Mouse (Mus musculus) forebrain, postnatal 0 days (tissue): ENCODE data around the gene Rasgef1b. TPM values are rescaled to one million over a fixed set of nuclear protein-coding genes. Genes with fewer than 3 reads are reported as not detected.

Experiments
- ATAC-seq: fragments of 200-750 bp; cut with Nextera tagmentation; 2 replicates; pipeline ENCODE4 v1.8.0; 2017; ENCODE audit warnings: mild to moderate bottlenecking, moderate library complexity
- DNase-seq: peaks from one replicate; pipeline ENCODE4 v3.0.0-alpha.2; 2015
- H3K27ac ChIP-seq: fragments of 300-500 bp; sonication (generic); 2 replicates; pipeline ENCODE4 v1.5.1; 2014; ENCODE audit warnings: low read depth, mild to moderate bottlenecking, antibody characterized with exemption, low read length, moderate library complexity, mixed read lengths
- H3K27me3 ChIP-seq: fragments of 300-500 bp; sonication (generic); 2 replicates; pipeline ENCODE4 v1.6.1; 2014; ENCODE audit warnings: mild to moderate bottlenecking, low read length, mixed read lengths; ENCODE audit not compliant: insufficient read depth
- H3K36me3 ChIP-seq: fragments of 300-500 bp; sonication (generic); 2 replicates; pipeline ENCODE4 v1.6.1; 2014; ENCODE audit warnings: mild to moderate bottlenecking, moderate library complexity; ENCODE audit not compliant: insufficient read depth
- H3K4me1 ChIP-seq: fragments of 300-500 bp; sonication (generic); 2 replicates; pipeline ENCODE4 v1.6.1; 2014; ENCODE audit warnings: antibody characterized with exemption; ENCODE audit not compliant: insufficient read depth
- H3K4me2 ChIP-seq: fragments of 300-500 bp; sonication (generic); 2 replicates; pipeline ENCODE4 v1.6.1; 2014; ENCODE audit warnings: low read depth, mild to moderate bottlenecking, moderate library complexity
- H3K4me3 ChIP-seq: fragments of 300-500 bp; sonication (generic); 2 replicates; pipeline ENCODE4 v1.5.1; 2014; ENCODE audit warnings: low read depth, low read length, mixed read lengths
- H3K9ac ChIP-seq: fragments of 300-500 bp; sonication (generic); 2 replicates; pipeline ENCODE4 v1.6.1; 2014; ENCODE audit warnings: mild to moderate bottlenecking
- H3K9me3 ChIP-seq: fragments of 300-500 bp; sonication (generic); 2 replicates; pipeline ENCODE4 v1.6.1; 2016; ENCODE audit warnings: low read length
- CTCF ChIP-seq: sonication (generic); IDR thresholded peaks from 2 replicates; pipeline ENCODE4 v1.5.1; 2016; ENCODE audit warnings: antibody characterized with exemption, control low read depth, low read depth
- WGBS: fragments of 180-500 bp; shearing (Covaris S2); extraction: QIAGEN DNeasy Blood & Tissue Kit; methylation state at CpG from one replicate; pipeline ENCODE4 v1.1.7; 2014; 5-methylcytosine and 5-hydroxymethylcytosine counted together
- polyA plus RNA-seq: library from polyadenylated mRNA; unstranded; fragments of >200 nt; fragmentation: Nextera tagmentation; extraction: Ambion mirVana; gene quantifications from 2 replicates; pipeline ENCODE4 v1.2.1, GENCODE M21; 2015
- total RNA-seq: library from RNA; depleted of rRNA; stranded (reverse); fragments of >200 nt; gene quantifications from 2 replicates; pipeline ENCODE4 v1.2.3, GENCODE M21; 2014

Gene Rasgef1b
- total and polyA plus RNA-seq, 2 experiments from 2014 or later = 49.6 to 51.0 TPM

DNA sequence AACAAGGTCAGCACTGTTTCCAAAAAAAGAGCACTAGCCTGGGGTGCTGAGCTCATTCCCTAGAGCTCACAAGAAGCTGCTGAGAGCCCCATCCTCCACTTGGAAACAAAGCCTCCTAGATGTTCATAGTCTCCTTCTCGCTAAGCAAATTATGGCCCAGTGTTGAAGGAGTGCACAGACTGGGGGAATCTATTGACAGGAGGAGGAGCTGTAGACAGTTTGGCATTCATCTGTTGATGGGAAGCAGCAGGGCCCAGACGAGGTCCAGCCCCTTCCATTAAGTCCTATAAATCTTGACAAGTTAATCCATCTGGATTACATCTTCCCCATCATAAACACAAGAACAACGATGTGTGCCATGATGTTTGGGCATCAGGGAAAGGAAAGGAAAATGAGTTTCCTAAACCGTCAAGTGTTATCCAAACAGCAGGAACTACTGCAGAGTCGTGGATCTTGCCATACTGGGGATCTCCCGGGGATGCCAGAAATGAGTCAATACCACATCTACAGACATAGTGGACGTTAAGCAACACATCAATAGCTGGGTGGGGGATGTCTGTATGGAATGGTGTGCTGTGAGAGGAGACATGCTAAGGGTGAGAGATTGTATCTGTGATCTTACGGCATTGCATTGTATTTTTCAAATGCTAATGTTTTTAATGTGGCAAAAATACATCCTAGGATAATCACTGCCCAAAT lies 206.1 kb downstream of the Rasgef1b start:
- H3K9me3 ChIP-seq = no peaks in the 10 kb centered on the region
- H3K27me3 ChIP-seq = no peaks in the 10 kb centered on the region
- peak overlapping the region; percentile 66; the same call in 1 of the 2 replicates for H3K27ac ChIP-seq
- DNase-seq (no peak), ATAC-seq (no peak)
- no peaks in the 10 kb centered on the region for H3K36me3 ChIP-seq
- H3K4me2 ChIP-seq = no peak overlapping the region
- WGBS = 32% methylated on average over 8 of the region's 8 CpGs
- no peak overlapping the region for H3K9ac ChIP-seq
- TF ChIP-seq CTCF = no peak
- H3K4me1 ChIP-seq = peaks cover 26% of the 10 kb centered on the region
- no peak overlapping the region for H3K4me3 ChIP-seq

DNA sequence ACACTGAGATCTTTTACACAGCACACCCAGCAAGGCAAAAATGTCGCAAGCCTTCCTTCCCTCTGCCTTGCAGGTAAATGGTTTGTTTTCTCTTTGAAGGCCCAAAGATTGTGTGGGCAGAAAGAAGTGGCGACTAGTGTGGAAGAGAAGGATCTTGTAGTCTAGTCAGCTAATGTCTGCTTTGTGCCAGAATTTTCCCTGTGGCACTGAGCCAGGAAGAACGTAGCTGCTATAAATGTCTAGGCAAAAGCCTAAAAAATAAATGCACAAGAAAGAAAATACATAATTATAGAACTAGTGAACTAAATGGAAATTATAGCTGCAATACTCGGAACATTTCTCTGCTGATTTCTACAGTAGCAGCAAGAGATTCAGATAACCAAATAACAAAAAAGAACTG lies 207.5 kb downstream of the Rasgef1b start:
- WGBS = 31% methylated on average over 4 of the region's 4 CpGs
- Histone ChIP-seq H3K4me1 (peaks cover 26% of the 10 kb centered on the region), H3K27me3 (no peaks in the 10 kb centered on the region), H3K9ac (no peak overlapping the region), H3K4me2 (no peak overlapping the region), H3K36me3 (no peaks in the 10 kb centered on the region), H3K9me3 (no peaks in the 10 kb centered on the region), H3K4me3 (no peak overlapping the region), H3K27ac (0 out of 2 replicates have a peak overlapping the region, but pooled peaks have one; percentile 3)
- DNase-seq = peak; percentile 70
- no peak for TF ChIP-seq CTCF
- ATAC-seq = no peak

DNA sequence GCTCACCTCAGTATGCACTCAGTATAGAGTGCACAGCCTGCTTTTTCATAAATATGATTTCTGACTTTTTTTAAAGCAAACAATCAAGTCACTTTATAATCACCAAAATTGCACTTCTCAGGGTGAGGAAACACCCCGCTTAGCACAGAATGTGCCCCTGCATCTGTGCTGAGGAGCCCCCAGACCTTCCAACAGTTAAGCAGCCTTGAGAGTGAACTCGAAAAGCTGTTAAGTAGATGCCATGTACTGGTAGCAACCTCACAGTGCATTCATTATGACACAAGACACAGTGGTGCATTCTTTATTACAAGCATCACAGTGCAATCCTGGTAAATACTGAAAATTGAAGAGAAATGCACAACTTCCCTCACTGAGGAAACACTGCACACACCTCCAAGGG lies 209.3 kb downstream of the Rasgef1b start:
- no peaks in the 10 kb centered on the region for H3K36me3 ChIP-seq
- ATAC-seq = peak; percentile 77
- no peak overlapping the region for H3K4me2 ChIP-seq
- H3K4me3 ChIP-seq = no peak overlapping the region
- H3K9me3 ChIP-seq = no peaks in the 10 kb centered on the region
- no peaks in the 10 kb centered on the region for H3K27me3 ChIP-seq
- no peak for DNase-seq
- no peak for TF ChIP-seq CTCF
- peaks cover 26% of the 10 kb centered on the region for H3K4me1 ChIP-seq
- H3K9ac ChIP-seq = no peak overlapping the region
- WGBS = 58% methylated on average over 2 of the region's 2 CpGs
- H3K27ac ChIP-seq = no peak overlapping the region

DNA sequence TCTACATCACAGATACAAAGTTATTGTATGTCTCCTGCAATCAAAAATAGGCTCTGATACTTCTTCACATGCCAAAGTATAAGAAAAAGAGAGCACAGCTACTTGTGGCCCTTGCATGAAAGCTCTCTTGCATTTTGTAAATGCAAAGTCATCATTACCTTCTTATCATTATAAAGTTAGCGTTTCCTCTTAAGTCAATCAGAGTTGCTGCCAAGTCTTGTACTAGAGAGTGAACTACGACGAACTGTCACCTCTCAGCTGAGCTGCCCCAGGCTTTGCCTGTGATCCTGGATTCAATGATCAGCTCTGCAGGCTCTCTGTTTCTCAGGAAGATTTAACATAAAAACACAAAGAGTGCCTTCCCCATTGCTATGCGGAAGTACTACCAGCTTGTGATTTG lies 209.8 kb downstream of the Rasgef1b start:
- no peaks in the 10 kb centered on the region for H3K9me3 ChIP-seq
- no peak overlapping the region for H3K9ac ChIP-seq
- ATAC-seq (no peak), DNase-seq (no peak)
- H3K4me2 ChIP-seq = no peak overlapping the region
- TF ChIP-seq CTCF = no peak
- no peak overlapping the region for H3K27ac ChIP-seq
- H3K4me3 ChIP-seq = no peak overlapping the region
- no peaks in the 10 kb centered on the region for H3K36me3 ChIP-seq
- WGBS = 38% methylated on average over 4 of the region's 4 CpGs
- H3K27me3 ChIP-seq = no peaks in the 10 kb centered on the region
- H3K4me1 ChIP-seq = peaks cover 26% of the 10 kb centered on the region

DNA sequence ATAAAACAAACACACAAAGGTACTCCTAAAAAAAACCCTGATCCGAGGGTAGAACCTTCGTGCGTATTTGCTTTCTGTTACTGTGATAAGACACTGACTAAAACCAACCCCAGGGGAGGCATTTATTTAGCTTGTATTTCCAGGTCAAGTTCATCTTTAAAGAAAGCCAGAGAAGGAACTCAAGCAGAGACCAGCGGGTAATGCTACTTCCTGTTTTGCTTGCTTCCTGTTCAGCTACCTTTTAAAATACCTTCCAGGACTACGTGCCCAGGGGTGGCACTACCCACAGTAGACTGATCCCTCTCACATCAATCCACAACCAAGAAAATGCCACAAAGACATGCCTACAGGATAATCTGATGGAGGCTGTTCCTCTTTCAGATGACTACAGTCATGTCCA lies 212.7 kb downstream of the Rasgef1b start:
- no peak overlapping the region for H3K4me2 ChIP-seq
- WGBS = 93% methylated on average over 5 of the region's 5 CpGs
- H3K9ac ChIP-seq = no peak overlapping the region
- peaks cover 9% of the 10 kb centered on the region; the same call in 1 of the 2 replicates for H3K4me1 ChIP-seq
- no peak for ATAC-seq
- no peak overlapping the region for H3K4me3 ChIP-seq
- TF ChIP-seq CTCF = no peak
- H3K27me3 ChIP-seq = no peaks in the 10 kb centered on the region
- no peak for DNase-seq
- H3K36me3 ChIP-seq = no peaks in the 10 kb centered on the region
- H3K27ac ChIP-seq = no peak overlapping the region
- no peaks in the 10 kb centered on the region for H3K9me3 ChIP-seq

DNA sequence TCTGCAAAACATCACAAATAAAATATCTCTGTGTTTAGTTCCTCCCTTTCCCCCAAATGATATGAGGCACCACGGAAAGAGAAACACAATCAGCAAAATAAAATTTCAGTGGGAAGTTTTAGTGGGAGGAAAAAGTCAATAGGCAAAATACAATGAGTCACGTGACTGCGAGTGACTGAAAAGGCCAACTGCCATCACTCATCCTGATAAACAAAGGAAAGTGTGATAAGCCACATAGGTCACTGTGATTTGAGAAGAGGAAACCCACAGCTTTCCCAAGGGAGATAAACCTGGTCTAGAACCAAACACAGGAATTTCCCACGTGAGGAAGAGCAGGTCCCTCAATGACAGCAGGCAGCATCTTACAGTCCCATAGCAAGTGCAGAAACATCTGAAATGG lies 213.1 kb downstream of the Rasgef1b start:
- no peak for TF ChIP-seq CTCF
- H3K9ac ChIP-seq = no peak overlapping the region
- ATAC-seq (no peak), DNase-seq (no peak)
- no peak overlapping the region for H3K4me2 ChIP-seq
- no peak overlapping the region for H3K4me3 ChIP-seq
- H3K4me1 ChIP-seq = peaks cover 7% of the 10 kb centered on the region; the same call in 1 of the 2 replicates
- H3K9me3 ChIP-seq = no peaks in the 10 kb centered on the region
- no peaks in the 10 kb centered on the region for H3K27me3 ChIP-seq
- WGBS = 87% methylated on average over 4 of the region's 4 CpGs
- H3K27ac ChIP-seq = no peak overlapping the region
- H3K36me3 ChIP-seq = no peaks in the 10 kb centered on the region

DNA sequence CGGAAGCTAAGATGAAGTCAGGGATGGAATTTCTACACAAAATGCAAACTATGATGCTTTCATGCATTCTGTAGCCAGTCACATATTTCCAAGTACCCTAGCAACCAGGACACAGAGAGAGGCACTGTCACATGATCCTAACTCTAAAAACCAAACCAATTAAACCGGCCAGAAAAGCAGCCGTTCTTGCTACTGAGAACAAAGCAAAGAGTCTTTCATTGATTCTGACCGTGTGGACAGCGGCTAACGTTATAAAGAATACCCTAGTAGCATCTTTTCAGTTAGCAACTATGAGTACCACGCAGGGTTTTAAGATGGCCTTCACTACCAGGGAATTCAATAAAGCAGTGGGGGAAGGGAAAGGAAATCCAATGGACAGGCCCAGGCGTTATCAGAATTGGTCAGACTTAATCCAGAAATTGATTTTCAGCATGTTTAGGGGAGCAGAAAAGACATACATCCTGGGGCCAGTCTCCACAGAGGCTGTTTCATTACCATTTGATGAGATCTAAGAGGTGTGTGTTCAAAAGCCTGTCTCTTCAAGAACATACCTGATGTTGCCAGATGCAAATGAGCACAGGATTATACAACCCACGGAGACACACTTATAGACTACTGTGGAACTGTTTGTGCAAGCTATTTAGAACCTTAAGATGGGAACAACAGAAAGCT lies 215.5 kb downstream of the Rasgef1b start:
- Histone ChIP-seq H3K9me3 (no peaks in the 10 kb centered on the region), H3K4me1 (peaks cover 2% of the 10 kb centered on the region; the same call in 1 of the 2 replicates), H3K36me3 (no peaks in the 10 kb centered on the region), H3K27ac (no peak overlapping the region), H3K9ac (no peak overlapping the region; the same call in 1 of the 2 replicates), H3K4me3 (no peak overlapping the region), H3K4me2 (0 out of 2 replicates have a peak overlapping the region, but pooled peaks have one; percentile 0), H3K27me3 (no peaks in the 10 kb centered on the region)
- peak; percentile 52 for DNase-seq
- 22% methylated on average over 9 of the region's 9 CpGs for WGBS
- TF ChIP-seq CTCF = no peak
- ATAC-seq = peak; percentile 77
